Mouse (Mus musculus) adrenal gland, adult (tissue): ENCODE measurements around the gene 1700012B07Rik.

ENCODE experiments used
- DNase-seq, 2 experiments: peaks; one replicate each; pipeline ENCODE4 v3.0.0; 2022 to 2023; ENCODE audit warnings: low spot score in 1 of 2; ENCODE audit not compliant: inconsistent age in 2 of 2

Gene 1700012B07Rik

DNA sequence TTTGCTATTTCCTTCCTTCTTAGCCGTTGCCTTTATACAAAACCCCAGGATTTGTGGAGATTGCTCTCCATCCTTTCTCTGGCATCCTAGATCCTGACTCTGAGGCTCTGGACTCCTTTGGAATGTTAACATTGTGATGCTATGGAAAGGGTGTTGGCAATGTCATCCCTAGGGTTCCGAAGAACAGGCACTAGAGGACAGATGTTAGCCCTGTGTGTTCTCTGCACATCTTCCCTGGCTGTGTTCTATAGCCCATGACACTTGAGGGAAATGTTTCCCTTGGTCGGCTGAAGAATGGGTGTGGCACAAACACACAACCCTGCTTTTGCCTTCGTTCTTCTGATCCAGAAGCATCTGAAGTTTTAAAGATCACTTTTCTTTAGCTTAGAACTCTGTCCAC is at the start of gene 1700012B07Rik:
1700012B07Rik (minus strand) TSS at position 101 of the 400 bp plus-strand sequence.
- no peak for DNase-seq

DNA sequence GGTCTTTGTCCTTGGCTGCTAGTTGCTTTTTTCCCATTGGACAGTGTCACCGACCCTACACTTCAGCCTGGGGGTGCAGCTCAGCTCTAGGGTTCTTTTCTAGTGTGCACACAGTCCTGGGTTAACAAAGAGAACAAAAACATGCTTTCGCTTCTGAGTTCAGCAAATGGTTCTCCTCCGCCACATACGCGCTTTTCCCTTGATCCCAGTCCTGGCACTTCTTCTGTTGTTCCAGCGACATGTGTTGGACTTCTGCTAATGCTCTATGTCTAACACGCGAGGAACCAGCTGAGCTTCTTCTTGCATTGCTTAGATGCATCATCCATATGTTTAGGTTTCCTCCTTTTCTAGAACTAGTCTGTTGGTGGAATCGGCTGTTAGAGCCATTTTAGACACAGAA is 48.9 kb upstream of the 1700012B07Rik start:
- DNase-seq: no peak

DNA sequence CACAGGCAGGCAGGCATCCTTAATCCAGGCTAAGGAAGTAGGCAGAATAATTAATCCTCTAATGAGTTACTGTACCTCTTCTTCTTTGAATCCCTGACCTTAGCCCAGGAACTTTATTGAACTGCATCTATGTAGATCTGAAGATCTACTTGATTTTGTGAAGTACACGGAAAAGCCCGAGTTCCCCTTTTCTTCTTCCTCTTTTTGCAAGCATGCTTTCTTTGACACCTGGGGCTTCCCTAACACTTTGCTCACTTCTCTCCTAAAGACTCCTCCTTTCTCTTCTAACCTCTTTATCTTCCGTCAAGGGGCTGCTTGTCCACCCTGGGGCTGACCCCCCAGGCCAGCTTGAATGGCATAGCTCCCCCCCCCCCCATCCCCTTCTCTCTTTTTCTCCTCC is 48.0 kb upstream of the 1700012B07Rik start:
- DNase-seq: no peak

DNA sequence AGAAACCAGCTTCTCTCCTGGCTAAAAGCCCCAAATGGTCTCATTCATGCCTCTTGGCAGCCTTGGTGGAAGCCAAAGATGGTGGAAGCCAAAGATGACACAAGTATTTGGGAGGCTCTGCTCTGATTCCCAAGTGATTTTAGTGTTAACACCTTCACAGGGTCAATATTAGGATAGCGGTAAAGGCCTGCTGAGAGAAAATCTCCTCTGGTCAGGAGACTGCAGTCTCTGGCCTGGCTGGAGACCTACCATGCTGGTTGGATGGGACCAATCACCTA is 47.6 kb upstream of the 1700012B07Rik start:
- DNase-seq: no peak

DNA sequence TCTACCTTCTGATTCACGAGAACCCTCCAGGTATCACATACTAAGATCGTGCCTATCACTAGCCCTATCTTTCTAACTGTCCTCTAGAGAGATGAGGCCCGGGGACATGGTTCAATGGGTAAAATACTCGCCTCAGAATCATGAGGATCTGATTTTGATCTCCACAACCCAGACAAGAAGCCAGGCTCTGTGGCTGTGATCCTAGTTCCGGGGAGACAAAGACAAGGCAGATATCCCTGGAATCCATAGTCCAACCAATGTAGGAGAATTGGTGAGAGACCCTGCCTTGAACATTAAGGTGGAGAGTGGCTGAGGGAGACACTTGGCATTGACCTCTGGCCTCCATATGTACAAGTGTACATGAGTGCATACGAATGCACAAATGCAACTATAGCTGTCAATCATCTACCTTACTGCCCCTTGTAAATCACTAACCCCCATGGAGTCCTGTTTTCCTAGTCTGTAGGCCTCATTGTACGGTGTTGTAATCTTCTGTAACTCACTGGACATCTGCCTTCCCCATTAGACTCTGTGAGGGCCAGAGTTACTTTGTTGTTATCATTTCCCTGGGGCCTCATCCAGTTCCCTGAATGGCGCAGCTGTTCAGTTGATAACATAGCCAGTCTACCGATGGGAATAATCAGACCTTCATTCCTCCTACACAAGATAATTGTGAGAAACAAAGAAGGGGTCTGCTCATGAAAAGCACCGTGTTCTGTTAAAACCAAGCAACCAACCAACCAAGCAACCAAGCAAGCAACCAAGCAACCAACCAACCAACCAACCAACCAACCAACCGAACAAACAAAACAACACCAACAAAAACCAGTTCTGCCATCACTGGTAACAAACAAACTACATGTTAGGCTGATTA is 47.0 kb upstream of the 1700012B07Rik start:
- DNase-seq: no peak

DNA sequence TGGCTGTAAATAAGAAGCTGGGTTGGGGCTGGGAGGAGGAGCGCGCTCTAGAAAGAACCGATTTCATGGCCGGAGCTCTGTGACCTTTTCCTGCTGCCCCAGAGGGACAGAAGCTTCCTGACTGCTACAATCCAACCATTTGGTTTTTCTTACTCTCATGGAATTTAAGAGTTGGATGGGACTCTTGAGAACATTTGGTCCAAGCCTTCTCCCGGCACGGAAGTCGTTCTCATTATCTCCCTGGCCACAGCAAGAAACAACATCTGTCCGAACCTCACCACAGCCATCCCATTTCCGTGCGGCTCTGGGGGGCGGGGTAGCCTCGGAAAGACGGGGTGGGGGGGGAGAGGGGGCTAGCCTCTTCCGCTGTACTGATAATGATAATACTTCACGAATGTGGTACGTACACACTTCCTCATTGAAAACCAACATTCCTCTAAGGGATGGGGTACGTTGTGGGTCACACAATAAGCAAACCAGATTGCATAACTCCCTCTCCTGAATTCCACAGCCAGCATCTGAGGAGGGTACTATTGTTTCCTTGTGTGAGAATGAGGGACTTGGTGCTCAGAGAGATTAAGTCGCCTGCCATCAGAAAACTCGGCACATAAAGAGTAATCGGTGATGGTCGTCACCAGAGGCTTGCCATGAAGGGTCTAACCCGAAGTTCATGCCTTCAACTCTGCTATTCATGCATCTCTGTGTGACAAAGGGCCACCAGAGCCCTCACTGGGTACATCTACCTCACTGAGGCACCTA is 46.2 kb upstream of the 1700012B07Rik start:
- peak in 1 of 2 experiments; percentile 35 for DNase-seq

DNA sequence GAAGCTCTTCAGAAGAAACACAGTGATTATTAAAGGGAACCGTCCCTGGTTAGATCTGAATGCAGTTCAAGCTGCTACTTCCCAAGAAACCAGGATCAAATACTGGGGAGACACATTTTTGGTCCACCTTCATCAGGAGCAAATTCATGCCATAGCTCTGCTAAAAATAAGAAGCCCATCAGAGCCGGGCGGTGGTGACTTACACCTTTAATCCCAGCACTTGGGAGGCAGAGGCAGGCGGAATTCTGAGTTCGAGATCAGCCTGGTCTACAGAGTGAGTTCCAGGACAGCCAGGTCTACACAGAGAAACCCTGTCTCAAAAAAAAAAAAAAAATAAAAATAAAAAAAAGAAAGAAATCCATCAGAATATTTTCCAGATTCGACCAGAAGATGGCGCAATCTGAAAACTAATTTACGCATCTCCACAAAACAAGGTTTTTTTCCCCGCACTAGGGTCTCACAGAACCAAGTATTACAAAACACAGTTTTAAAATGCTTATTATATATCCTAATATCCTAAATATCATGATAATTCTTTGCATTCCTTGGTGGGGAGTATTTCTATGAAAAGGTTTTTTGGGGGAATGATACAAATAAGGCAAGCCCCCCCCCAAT is 45.4 kb upstream of the 1700012B07Rik start:
- DNase-seq: peak in 1 of 2 experiments; percentile 56

DNA sequence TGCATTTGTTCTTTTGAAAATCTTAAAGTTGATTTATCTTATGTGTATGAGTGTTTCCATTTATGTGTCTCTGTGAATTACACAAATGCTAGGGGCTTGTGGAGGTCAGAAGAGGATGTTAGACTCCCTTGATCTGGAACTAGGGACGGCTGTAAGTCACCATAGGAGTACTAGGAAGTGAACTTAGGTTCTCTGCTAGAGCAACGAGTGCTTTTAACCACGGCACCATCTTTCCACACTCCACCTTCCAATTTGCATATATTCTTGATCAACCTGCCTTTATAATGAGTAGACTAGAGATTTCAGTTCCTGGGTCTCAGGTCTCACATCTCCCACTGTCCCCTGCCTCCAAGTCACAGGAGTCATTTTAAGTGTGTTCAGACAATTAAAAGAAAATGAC is 44.8 kb upstream of the 1700012B07Rik start:
- DNase-seq: no peak

DNA sequence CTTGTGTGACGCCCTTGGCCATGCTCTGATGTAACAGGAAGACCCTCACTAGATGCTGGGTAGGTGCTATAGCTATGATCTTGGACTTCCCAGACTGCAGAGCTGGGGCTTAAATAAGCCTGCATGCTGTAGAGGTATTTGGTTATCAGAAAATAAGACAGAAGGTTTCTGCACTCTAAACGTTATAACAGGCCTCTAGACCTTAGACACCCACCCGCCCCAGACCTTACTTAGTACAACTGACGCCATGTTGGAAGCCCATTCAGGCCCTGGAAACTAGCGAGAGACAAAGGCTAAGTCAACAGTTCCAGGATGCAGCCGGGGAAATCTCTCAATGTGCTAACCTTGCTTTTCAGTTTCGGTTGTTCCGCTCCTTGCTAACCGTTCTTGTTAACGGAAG is 44.2 kb upstream of the 1700012B07Rik start:
- no peak for DNase-seq

DNA sequence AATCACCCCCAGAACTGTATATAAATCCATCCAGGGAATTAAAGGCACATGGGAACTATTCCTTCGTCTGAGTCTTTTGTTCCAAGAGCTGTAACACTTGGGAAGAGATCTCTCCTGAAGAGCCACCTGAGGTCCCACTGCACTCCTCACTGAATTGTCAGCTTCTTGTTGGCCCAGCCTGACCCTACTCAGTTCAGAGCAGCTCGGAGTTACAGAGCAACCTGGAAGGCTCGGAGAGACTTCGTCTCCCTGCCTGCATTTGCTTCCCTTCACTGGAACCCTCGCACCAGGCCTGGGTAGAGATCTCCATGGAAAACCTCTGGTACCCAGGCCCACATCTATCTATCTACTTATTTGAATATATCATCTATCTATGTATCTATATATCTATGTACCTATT is 40.0 kb upstream of the 1700012B07Rik start:
- no peak for DNase-seq

DNA sequence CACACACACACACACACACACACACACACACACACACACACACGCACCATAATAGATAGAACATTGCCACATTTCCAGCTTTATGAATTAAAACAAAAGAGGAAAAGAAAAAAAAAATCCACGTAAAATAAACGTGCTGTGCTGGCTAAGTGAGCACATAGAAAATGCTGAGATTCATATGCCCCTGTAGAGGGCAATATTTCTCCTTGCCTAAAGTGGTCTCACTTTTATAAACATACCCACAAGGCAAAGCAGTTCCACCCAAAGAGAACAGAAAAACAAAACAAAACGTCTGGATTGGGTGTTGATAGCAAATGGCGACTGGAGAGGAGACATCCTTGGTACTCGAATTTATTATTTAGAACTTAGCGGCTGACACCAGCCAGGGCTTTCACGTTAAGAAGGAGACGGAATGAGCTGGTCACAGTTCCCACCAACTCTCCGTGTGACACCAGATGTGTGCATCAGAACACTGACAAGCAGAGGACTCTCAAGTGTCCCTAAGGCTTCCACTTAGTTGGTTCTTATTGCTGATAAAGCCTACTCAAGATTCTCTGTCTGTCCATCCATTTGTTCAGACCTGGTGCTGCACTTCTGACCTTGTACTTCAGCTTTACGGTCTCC is 38.8 kb upstream of the 1700012B07Rik start:
- DNase-seq: no peak

DNA sequence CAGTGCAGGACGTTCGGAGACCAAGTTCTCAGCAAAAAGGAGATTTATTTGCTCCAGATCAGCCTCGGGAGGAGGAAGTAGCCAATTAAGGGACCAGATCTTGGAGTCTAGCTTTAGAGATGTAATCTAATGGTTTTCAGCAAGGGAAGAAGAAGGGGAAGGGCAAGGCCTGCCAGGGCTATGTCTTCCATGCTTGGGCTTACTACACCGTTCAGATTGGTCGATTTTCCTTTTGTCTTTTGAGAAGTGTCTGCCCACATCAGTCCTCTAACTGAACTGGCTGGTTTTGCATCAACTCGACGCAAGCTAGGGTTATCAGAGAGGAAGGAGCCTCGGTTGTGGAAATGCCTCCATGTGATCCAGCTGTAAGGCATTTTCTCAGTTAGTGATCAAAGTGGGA is 37.7 kb upstream of the 1700012B07Rik start:
- DNase-seq: no peak

DNA sequence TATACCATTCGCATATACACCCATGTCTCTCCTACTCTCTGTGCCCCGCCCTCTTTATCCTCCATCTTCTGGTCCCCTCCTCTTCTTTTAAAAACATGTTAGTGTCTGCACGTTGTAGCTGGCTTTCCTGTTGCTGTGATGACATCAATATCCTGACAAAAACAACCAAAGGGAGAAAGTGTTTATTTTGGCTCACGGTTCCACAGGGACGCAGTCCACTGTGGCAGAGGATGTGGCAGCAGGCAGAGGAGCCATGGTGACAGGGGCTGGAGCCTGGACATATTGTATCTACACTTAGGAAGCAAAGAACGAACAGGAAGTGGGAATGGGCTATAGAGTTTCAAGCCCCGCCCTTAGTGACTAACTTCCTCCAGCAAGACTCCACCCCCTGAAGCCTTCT is 36.1 kb upstream of the 1700012B07Rik start:
- DNase-seq: no peak

DNA sequence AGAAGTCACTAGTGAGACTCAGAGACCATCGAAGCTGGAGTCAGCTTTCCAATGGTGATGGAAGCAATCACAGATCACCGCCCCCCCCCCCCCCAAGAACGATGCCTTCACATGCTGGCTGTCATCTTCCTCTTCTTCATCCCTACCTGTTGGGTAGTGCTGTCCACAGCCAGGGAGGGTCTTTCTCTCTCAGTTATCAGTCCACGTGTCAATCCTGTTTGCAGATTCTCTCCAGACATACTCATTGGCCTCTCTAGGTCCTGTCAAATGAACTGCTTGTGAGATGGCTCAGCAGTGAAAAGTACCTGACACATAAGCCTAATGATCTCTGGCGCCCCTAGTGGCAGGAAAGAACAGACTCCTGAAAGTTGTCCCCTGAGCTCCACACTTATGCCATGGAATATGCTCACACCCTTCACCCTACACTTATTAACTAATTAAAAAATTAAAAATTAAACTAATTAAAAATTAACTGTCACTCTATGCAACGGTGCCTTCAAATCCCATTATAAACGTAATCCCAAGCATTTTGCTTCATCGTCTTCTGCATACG is 35.4 kb upstream of the 1700012B07Rik start:
- DNase-seq: peak; percentile 34 to 76

DNA sequence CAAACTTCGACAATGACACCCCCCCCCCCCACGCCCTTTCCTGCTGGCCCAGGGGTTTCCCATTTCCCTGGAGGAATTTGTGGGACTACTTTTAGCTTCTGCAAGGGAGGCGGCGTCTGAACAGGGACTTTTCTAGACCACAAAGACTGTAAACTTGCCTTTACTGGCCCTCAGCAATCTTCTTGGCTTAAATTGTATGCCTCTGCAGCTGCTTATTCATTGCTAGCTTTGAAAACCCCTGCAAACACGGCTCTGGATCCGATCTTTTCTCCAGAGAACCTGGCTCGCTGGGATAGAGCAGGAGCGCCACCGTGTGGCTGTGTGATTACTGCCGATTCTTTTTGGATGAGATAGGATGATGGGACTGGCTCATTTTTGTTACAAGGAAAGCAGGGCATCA is 32.7 kb upstream of the 1700012B07Rik start:
- DNase-seq: peak; percentile 89 to 96

DNA sequence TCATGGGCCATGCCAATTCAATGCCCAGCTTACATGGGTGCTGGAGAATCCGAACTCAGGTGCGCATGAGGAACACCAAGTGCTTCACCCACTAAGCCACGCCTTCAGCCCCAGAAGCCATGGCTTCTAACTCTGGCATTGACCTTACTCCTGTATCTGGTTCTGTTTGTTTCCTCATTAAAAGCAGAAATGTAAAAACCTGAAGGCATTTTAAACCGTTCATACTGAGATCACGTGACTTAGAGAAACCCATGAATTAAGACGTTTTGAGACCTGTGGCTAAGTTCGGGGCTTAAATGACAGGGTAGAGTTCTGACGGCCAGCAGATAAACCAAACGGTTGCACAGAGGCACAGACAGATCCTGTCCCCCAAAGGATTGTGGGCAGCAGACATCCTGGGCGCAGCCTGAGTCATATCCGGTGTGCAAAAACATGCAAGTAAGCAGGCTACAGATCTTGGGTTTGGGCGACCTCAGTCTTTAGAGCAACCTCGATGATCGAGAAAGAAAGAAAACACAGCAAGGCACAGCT is 32.2 kb upstream of the 1700012B07Rik start:
- DNase-seq: peak; percentile 40 to 65

DNA sequence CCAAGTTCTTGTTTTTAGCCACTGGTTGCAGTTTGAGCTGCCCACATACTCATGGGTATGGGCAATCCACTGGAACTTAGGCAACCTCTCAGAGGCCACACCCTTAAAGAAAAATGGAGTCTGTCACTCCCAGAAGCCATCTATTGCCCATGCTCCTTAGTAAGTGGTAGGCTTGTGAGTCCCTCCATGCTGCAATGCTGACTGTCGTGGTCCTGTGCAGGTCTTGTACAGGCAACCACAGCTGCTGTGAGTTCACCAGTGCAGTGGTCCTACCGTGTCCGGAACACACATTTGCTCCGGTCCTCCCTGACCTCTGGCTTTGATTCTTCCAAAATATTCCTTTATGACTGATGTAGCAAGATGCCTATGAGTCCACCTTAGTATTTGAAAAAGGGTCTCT is 31.6 kb upstream of the 1700012B07Rik start:
- no peak for DNase-seq

DNA sequence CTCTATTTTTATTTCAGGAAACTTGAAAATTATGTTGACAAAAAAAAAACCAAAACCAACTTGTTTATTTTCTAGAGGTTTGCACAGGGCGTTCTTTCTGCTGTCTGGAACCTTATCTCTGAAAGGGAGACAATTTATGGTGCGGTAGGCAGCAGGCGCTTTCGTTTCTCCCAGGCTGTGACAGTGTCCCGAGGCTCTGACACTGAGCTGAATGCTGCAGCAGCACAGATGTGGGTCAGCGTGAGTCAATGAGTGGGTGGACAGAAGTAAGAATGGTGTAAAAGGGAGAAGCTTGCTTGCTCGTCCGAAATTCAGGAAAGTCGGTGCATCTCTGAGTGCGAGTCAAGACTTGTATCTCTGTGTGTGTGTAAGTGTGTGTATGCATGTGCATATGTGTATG is 29.2 kb upstream of the 1700012B07Rik start:
- peak; percentile 82 to 84 for DNase-seq

DNA sequence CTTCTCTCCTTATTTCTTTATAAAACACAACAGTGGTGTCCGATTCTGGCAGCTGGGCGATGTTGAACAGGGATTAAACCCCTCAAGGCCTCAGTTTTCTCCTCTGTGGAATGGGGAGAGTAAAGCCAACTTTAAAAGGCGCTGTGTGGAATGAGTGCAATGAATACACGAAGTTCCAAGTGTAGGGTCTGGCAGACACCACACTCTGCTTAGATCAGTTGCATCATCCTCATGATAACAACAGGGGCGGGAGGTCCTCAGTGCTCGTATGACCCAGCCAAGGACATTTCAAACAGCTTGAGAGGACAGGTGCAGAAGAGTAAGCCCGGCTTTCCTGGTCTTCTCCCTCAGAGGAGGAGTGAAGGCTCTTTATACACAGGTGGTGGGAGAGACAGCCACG is 26.2 kb upstream of the 1700012B07Rik start:
- DNase-seq: no peak

DNA sequence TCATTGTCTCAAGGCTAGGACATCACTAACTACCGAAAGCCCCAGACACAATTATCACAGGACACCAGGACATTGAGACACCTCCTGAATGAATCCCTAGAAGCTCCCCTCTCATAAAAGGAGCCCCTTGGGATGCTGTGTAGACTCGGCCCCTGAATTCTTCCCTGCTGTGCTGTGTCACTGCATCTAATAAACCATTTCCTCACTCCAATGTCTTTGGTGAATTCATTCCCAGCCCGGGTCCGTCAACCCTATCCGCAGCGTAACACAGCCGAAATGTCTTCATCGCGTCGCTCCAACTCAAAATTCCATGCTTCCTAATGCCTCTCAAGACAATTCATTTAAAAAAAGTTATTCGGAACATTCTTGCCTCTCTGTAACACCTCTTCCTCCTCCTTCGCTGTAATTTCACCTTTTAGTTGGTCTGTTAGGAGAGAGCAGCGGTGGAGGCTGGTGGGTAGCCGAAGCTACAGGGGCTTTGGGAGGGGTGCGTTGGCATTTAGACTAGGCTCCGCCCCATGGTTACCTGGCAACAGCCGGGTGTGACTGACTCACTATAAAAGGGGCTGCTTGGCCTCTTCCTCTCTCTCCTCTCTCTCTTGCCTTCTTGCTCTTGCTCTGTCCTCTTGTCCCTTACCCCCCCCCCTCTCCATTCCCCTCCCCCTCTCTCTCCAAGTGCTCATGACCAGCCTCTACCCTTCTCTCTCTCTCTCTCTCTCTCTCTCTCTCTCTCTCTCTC is 25.6 kb upstream of the 1700012B07Rik start:
- DNase-seq: peak; percentile 51 to 52
